Mouse (Mus musculus) embryonic facial prominence, embryonic 11.5 days (tissue): ENCODE data around the gene Ddt. TPM values are rescaled to one million over a fixed set of nuclear protein-coding genes. Genes with fewer than 3 reads are reported as not detected.

Source experiments
- ATAC-seq: fragments of 200-750 bp; cut with Nextera tagmentation; replicated peaks from 2 replicates; pipeline ENCODE4 v1.8.0; 2017; ENCODE audit warnings: low read depth; ENCODE audit not compliant: insufficient number of reproducible peaks, low FRiP score, low TSS enrichment
- DNase-seq: peaks from one replicate; pipeline ENCODE4 v3.0.0-alpha.2; 2015; ENCODE audit warnings: low spot score
- H3K27ac ChIP-seq: fragments of 300-500 bp; sonication (generic); replicated peaks from 2 replicates; pipeline ENCODE4 v1.5.1; 2014; ENCODE audit warnings: mild to moderate bottlenecking, low read depth, low read length, control low read depth
- H3K27me3 ChIP-seq: fragments of 300-500 bp; sonication (generic); 2 replicates; pipeline ENCODE4 v1.6.1; 2014; ENCODE audit warnings: mild to moderate bottlenecking, low read length, moderate library complexity, mixed read lengths; ENCODE audit not compliant: control insufficient read depth, insufficient read depth
- H3K36me3 ChIP-seq: fragments of 300-500 bp; sonication (generic); replicated peaks from 2 replicates; pipeline ENCODE4 v1.6.1; 2014; ENCODE audit warnings: low read depth, mild to moderate bottlenecking, low read length, moderate library complexity, mixed read lengths; ENCODE audit not compliant: control insufficient read depth, insufficient read depth
- H3K4me1 ChIP-seq: fragments of 300-500 bp; sonication (generic); 2 replicates; pipeline ENCODE4 v1.6.1; 2014; ENCODE audit warnings: low read length, mixed read lengths; ENCODE audit not compliant: control insufficient read depth, insufficient read depth
- H3K4me2 ChIP-seq: fragments of 300-500 bp; sonication (generic); 2 replicates; pipeline ENCODE4 v1.6.1; 2014; ENCODE audit warnings: low read depth, mild to moderate bottlenecking, control low read depth, low read length, moderate library complexity
- H3K4me3 ChIP-seq: fragments of 300-500 bp; sonication (generic); 2 replicates; pipeline ENCODE4 v1.5.1; 2014; ENCODE audit warnings: low read depth, low read length, control low read depth
- H3K9ac ChIP-seq: fragments of 300-500 bp; sonication (generic); replicated peaks from 2 replicates; pipeline ENCODE4 v1.6.1; 2014; ENCODE audit warnings: mild to moderate bottlenecking, control low read depth, low read length
- H3K9me3 ChIP-seq: fragments of 300-500 bp; sonication (generic); replicated peaks from 2 replicates; pipeline ENCODE4 v1.6.1; 2016; ENCODE audit warnings: mild to moderate bottlenecking, low read length, inconsistent platforms, mixed read lengths; ENCODE audit not compliant: control insufficient read depth
- WGBS: fragments of 180-500 bp; shearing (Covaris S2); extraction: QIAGEN DNeasy Blood & Tissue Kit; methylation state at CpG from one replicate; pipeline ENCODE4 v1.1.7; 2014; 5-methylcytosine and 5-hydroxymethylcytosine counted together
- polyA plus RNA-seq: library from polyadenylated mRNA; unstranded; fragments of >200 nt; fragmentation: Nextera tagmentation; extraction: Ambion mirVana; gene quantifications from 2 replicates; pipeline ENCODE4 v1.2.1, GENCODE M21; 2014

Gene Ddt
- polyA plus RNA-seq, 1 experiment from 2014 or later: 92.0 TPM

GRCm38 (mm10) chr10:75743369-75743768 lies 29.8 kb downstream of the Ddt start:
- Histone ChIP-seq H3K4me3 (no peak overlapping the region), H3K4me2 (no peak overlapping the region), H3K27me3 (no peaks in the 10 kb centered on the region), H3K36me3 (peaks cover 8% of the 10 kb centered on the region), H3K9me3 (no peaks in the 10 kb centered on the region), H3K27ac (no peak overlapping the region), H3K9ac (no peak overlapping the region), H3K4me1 (no peaks in the 10 kb centered on the region)
- 92% methylated on average over 12 of the region's 12 CpGs for WGBS
- no peak for ATAC-seq
- no peak for DNase-seq

DNA sequence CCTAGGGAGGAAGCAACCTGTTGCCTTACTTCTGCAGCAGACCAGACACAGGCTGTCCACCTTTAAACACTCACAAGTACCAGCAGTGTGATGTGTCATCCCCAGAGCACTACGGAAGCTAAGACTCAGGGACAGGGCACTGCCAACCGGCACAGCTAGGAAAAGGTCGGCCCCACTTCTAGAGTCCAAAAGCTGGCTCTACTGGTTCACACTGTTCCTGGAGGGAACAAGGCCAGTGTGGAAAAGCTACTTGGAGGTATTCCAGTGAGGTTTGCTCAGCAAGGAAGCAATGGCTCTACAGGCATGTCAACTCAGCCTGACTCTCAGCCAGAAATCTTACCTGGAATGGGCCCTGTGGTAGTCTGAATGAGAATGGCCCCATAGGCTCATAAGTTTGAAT lies 32.3 kb downstream of the Ddt start:
- ATAC-seq (no peak), DNase-seq (no peak)
- WGBS: 95% methylated on average over 3 of the region's 3 CpGs
- no peaks in the 10 kb centered on the region for H3K4me1 ChIP-seq
- no peak overlapping the region for H3K9ac ChIP-seq
- H3K4me2 ChIP-seq: no peak overlapping the region
- H3K36me3 ChIP-seq: peaks cover 4% of the 10 kb centered on the region
- H3K4me3 ChIP-seq: no peak overlapping the region
- H3K27me3 ChIP-seq: no peaks in the 10 kb centered on the region
- no peak overlapping the region for H3K27ac ChIP-seq
- H3K9me3 ChIP-seq: no peaks in the 10 kb centered on the region

DNA sequence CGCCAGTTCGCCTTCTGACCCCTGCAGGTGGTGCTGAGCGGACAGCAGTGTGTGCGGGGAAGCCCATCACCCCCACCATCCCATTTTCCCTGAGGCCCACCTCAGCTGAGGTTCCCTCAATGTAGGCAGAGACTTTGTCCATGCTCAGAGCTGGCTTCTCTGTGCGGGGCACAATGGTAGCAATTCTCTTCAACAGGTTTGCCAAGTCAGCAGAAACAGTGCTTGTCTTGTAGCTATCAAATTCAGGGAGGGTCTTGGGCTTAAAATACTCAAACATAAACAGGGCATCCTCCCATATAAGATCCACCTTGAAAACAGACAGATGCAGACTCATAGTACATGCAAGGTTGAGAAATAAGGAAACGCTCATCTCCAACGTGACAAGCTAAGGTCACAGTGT lies 47.8 kb downstream of the Ddt start:
- WGBS: 91% methylated on average over 7 of the region's 7 CpGs
- Histone ChIP-seq H3K27ac (no peak overlapping the region), H3K9me3 (no peaks in the 10 kb centered on the region), H3K27me3 (no peaks in the 10 kb centered on the region), H3K9ac (no peak overlapping the region), H3K4me1 (no peaks in the 10 kb centered on the region), H3K4me2 (no peak overlapping the region), H3K4me3 (no peak overlapping the region), H3K36me3 (peaks cover 10% of the 10 kb centered on the region)
- ATAC-seq (no peak), DNase-seq (no peak)

Other genes starting within 250 kb of the Ddt start
- 2.0 and 2.5 TPM in 2 replicates for gene Lrrc75b, start 213.1 kb downstream of the Ddt start, polyA plus RNA-seq
- gene Ggt1, start 211.8 kb downstream of the Ddt start, polyA plus RNA-seq: 0.55 and 3.0 TPM in 2 replicates
- 0.22 and 0.46 TPM in 2 replicates for gene Ggt5, start 184.1 kb downstream of the Ddt start, polyA plus RNA-seq
- 1.6 and 1.9 TPM in 2 replicates for gene Susd2, start 129.4 kb downstream of the Ddt start, polyA plus RNA-seq
- 21.7 and 22.3 TPM in 2 replicates for gene Cabin1, start 9.1 kb downstream of the Ddt start, polyA plus RNA-seq
- not detected in 2 replicates for gene Gm20441, start 7.5 kb upstream of the Ddt start, polyA plus RNA-seq
- gene Gstt3, start 8.0 kb upstream of the Ddt start, polyA plus RNA-seq: 5.9 and 7.8 TPM in 2 replicates
- 6.9 and 7.6 TPM in 2 replicates for gene Gstt1, start 25.2 kb upstream of the Ddt start, polyA plus RNA-seq
- not detected in 2 replicates for gene Gstt4, start 49.1 kb upstream of the Ddt start, polyA plus RNA-seq
- gene Gstt2, start 64.0 kb upstream of the Ddt start, polyA plus RNA-seq: 8.8 and 12.7 TPM in 2 replicates
- gene Mif, start 86.8 kb upstream of the Ddt start, polyA plus RNA-seq: 1,991 and 2,343 TPM in 2 replicates
- gene Derl3, start 120.0 kb upstream of the Ddt start, polyA plus RNA-seq: 2.3 and 3.7 TPM in 2 replicates
- gene Smarcb1, start 148.2 kb upstream of the Ddt start, polyA plus RNA-seq: 236 and 250 TPM in 2 replicates
- 8.7 and 8.8 TPM in 2 replicates for gene Chchd10, start 159.7 kb upstream of the Ddt start, polyA plus RNA-seq
- 56.1 and 71.9 TPM in 2 replicates for gene Mmp11, start 163.1 kb upstream of the Ddt start, polyA plus RNA-seq
- gene Gm867, start 167.3 kb upstream of the Ddt start, polyA plus RNA-seq: 0.29 and 0.62 TPM in 2 replicates
- gene Vpreb3, start 169.6 kb upstream of the Ddt start, polyA plus RNA-seq: 1.1 TPM in 1 of 2 replicates, not detected in the other
- not detected in 2 replicates for gene Gm5134, start 181.1 kb upstream of the Ddt start, polyA plus RNA-seq